In the genomic region with DNA sequence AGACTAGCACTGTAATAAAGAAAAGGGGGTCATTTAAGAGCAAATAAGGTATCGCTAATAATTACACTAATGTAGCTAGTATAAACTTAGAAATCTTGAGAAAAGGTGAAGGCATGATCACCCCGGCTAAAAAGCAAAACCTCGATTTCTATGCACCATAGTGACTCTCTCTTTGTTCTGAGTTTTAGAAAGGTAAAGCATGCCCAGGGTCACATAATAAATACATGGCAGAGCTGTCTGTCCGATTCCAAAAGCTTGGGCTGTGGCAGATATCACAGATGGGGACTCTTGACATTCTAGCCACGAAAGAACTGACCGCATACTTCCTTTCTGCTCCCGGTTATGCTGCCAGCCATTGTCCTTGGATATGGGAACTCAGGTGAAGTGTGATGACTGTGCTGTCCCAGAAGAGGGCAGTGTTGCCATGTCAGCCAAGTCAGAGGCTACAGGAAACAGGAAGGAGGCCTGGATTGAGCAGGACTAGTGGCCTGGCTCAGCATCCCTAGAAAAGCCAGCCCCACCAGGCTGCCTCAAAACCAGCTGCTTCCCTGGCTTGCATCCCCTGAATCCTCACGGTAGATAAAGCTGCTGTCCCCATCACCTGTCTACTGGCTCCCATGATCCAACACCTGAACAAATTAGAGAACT, we compare ENCODE assay signal across 9 mouse cellular contexts.
DNase-seq lines count a peak whose midpoint lies in the region; ATAC-seq lines count a peak whose summit lies in the region.
"Had no signal": no experiment of that assay in that cellular context is flagged by ENCODE, and none has a peak within 500 bp of the region (broad histone marks: within the 10 kb centered on the region; RNA-seq: fewer than 3 reads in every experiment).

No protein-coding gene starts in this region.

- H3K4me2 ChIP-seq in intestine, embryonic 14.5 days (ENCODE audit: low read length), result no peak overlapping the region
- no peak overlapping the region for H3K4me2 ChIP-seq in intestine, embryonic 15.5 days (replicated peaks)
- H3K4me2 ChIP-seq in kidney, embryonic 16.5 days (replicated peaks; ENCODE audit: low read depth, low read length), result no peak overlapping the region

- H3K27ac ChIP-seq in intestine, embryonic 14.5 days (ENCODE audit: low read depth), result no peak overlapping the region
- H3K27ac ChIP-seq in intestine, embryonic 15.5 days, result no peak overlapping the region
- H3K27ac ChIP-seq in kidney, embryonic 16.5 days (ENCODE audit: low read length), result no peak overlapping the region

- H3K4me3 ChIP-seq in intestine, embryonic 14.5 days (ENCODE audit: low read depth, low read length), result no peak overlapping the region
- H3K4me3 ChIP-seq in intestine, embryonic 15.5 days (replicated peaks), result no peak overlapping the region
- H3K4me3 ChIP-seq in kidney, embryonic 16.5 days (ENCODE audit: low read length), result no peak overlapping the region

- WGBS in intestine, embryonic 14.5 days, result 48% methylated on average over 8 of the region's 8 CpGs
- WGBS in intestine, embryonic 15.5 days, result 41% methylated on average over 8 of the region's 8 CpGs
- 50% methylated on average over 8 of the region's 8 CpGs for WGBS in kidney, embryonic 16.5 days

- no peaks in the 10 kb centered on the region for H3K9me3 ChIP-seq in intestine, embryonic 14.5 days (ENCODE audit: control insufficient read depth, low read length)
- H3K9me3 ChIP-seq in intestine, embryonic 15.5 days, result no peaks in the 10 kb centered on the region
- H3K9me3 ChIP-seq in kidney, embryonic 16.5 days (ENCODE audit: low read length), result no peaks in the 10 kb centered on the region

- DNase-seq in intestine, embryonic 14.5 days (ENCODE audit: low spot score), result peak; percentile 58
- peak; percentile 98 for DNase-seq in brain, adult 2 months (ENCODE audit: low read depth, low spot score)
- DNase-seq in fibroblast of lung, adult 2 months (ENCODE audit: low read depth), result peak; percentile 0
- DNase-seq in lung, postnatal 10 days, result peak; percentile 4
- peak; percentile 42 to 54 for DNase-seq in right cerebral cortex, postnatal 10 days (ENCODE audit: low spot score in 2 of 2)
- no peak for DNase-seq in c-Kit-positive CD71-positive TER-119-positive erythroid progenitor cells, embryonic 14.5 days (ENCODE audit: low spot score)

- H3K27me3 ChIP-seq in intestine, embryonic 14.5 days (replicated peaks; ENCODE audit: control insufficient read depth, insufficient read depth, low read length), result no peaks in the 10 kb centered on the region
- H3K27me3 ChIP-seq in intestine, embryonic 15.5 days (replicated peaks), result no peaks in the 10 kb centered on the region
- no peaks in the 10 kb centered on the region for H3K27me3 ChIP-seq in kidney, embryonic 16.5 days (ENCODE audit: insufficient read depth, low read length)

- H3K4me1 ChIP-seq in intestine, embryonic 14.5 days (replicated peaks; ENCODE audit: control insufficient read depth, insufficient read depth, low read length), result no peaks in the 10 kb centered on the region
- no peaks in the 10 kb centered on the region for H3K4me1 ChIP-seq in intestine, embryonic 15.5 days (replicated peaks)
- no peaks in the 10 kb centered on the region for H3K4me1 ChIP-seq in kidney, embryonic 16.5 days (ENCODE audit: insufficient read depth, low read length)

- no peaks in the 10 kb centered on the region for H3K36me3 ChIP-seq in intestine, embryonic 14.5 days (ENCODE audit: control insufficient read depth, insufficient read depth, low read length)
- H3K36me3 ChIP-seq in intestine, embryonic 15.5 days, result no peaks in the 10 kb centered on the region
- no peaks in the 10 kb centered on the region for H3K36me3 ChIP-seq in kidney, embryonic 16.5 days (ENCODE audit: insufficient read depth, low read length)
- H3K36me3 ChIP-seq: G1E had no signal

- peak; percentile 55; the same call in 1 of the 2 replicates for ATAC-seq in intestine, embryonic 14.5 days (replicated peaks; ENCODE audit: low FRiP score, low TSS enrichment, low read depth)
- no peak for ATAC-seq in intestine, embryonic 15.5 days
- ATAC-seq in kidney, embryonic 16.5 days (ENCODE audit: low FRiP score, low TSS enrichment), result peak; percentile 63

- no peak overlapping the region for H3K9ac ChIP-seq in intestine, embryonic 14.5 days (ENCODE audit: low read length)
- no peak overlapping the region for H3K9ac ChIP-seq in intestine, embryonic 15.5 days
- H3K9ac ChIP-seq in kidney, embryonic 16.5 days (replicated peaks; ENCODE audit: low read length), result no peak overlapping the region
